Mouse (Mus musculus) erythroblast, adult 5-6 weeks (primary cell): Measurements from ENCODE around the gene Nsmce3. TPM values are rescaled to one million over a fixed set of nuclear protein-coding genes. Genes with fewer than 3 reads are reported as not detected.

Experiments used
- ATAC-seq: replicated peaks from 2 replicates; pipeline ENCODE4 v1.8.0; 2016; ENCODE audit warnings: moderate number of reproducible peaks, mild to moderate bottlenecking, moderate TSS enrichment, inconsistent platforms; ENCODE audit not compliant: poor library complexity, low FRiP score, severe bottlenecking
- total RNA-seq, 2 experiments: library from RNA; stranded (forward) in 1 of 2; stranded (reverse) in 1 of 2; fragments of 150-400 nt in 1 of 2; fragments of 200-764, 138-1000 nt in 1 of 2; gene quantifications; 2 replicates each; pipeline versions ENCODE4 v1.2.3 to v1.2.4; 2015 to 2017; ENCODE audit warnings: low replicate concordance in 2 of 2

Nsmce3 gene
- total RNA-seq, 2 experiments from 2014 or later, result 1.0 to 2.3 TPM

DNA sequence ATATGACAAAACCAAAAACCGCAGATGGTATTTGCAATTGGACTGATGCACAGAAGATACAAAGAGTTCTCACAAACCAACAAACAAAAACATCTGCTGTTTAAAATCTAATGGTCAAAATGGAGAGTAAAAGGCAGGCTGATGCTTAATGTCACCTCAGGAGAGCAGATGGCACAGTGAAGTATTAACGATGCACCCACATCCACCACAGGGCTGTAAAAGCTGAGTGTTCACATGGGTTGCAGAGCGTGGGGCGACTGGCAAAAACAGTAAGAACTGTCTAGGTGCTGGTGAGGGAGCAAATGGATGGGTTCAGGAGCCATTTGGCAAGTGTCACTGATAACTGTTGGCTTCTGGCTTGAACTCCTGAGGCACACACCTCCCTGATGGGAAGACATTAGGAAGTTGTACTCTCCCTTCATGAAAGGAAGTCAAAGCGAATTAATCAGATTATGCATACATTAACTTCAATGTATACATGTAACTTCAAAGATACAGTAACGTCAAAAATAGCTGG, 3.2 kb downstream of the Nsmce3 start:
- ATAC-seq, result no peak

DNA sequence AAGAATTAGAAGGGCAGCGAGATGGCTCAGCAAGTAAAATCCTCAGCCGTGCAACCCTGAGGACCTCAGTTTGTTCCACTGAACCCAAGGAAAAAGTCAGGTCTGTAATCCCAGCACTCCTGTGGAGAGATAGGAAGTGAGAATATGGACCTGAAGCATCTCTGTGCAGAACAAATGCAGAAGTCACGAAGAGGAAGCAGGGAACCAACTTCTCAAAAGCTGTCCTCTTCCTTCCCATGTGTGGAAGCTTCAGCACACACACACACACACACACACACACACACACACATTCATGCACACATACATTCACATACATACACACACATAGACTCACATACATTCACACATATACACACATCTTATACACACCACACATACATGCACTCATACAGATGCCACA, 9.3 kb downstream of the Nsmce3 start:
- ATAC-seq, result no peak

DNA sequence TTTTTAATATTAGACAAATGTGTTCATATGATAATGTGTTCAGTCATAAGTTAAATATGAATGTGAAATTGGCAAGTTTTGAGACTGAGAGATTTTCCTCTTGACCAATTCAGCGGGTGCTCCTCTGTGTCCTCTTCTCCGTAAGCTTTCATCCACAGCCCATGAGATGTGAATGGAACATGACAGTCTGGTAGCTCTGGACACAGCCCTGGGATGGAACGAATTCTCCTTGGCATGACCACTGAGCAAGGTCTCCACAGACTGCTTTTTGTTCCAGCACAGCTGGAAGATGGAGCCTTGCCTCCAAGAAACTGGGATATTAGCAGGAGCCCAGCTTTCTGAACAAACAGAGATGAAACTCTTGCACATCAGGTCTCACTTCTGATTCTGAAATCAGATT, 9.8 kb downstream of the Nsmce3 start:
- no peak for ATAC-seq

DNA sequence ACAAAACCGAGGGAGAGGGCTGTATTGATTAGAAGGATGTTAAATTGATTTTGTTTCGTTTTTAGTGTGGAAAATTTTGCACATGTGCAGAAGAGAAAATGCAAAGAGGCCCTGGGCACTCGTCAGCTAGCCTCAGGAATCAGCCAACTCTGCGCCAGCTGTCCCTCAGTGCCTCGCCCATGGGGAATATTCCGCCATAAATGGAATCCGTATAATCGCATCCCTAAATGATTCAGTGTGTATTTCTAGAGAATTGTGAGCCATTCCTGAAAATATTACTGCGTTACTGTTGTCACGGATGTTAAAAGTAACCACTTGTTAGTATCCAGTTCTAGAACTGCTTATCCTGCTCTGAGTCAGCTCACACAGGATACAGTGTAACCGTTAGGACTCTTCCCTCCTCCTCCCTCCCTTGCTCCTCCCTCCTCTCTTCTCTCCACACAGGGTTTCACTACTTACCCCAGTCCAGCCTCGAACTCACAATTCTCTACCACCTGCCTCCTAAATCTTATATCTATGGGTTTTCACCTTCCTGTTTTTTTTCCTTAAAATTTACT, 16.2 kb downstream of the Nsmce3 start:
- ATAC-seq, result no peak

DNA sequence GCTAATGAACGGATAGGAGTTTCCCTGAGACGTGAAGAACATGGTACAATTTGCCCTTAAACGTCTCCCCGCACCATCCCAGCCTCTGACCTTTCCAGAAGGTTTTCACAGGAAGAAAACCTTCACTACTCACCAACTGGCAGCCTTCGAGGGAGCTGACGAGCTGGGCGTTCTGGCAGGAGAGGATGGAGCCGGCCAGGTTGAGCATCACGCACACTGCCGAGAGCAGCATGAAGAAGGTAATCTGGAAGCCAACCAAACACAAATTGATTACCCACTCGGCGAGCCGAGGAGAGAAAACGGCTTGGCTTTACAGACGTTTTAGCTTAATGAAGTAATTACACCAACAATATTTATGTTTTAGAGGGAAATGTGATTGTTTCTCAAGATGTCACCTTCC, 16.8 kb downstream of the Nsmce3 start:
- no peak for ATAC-seq

DNA sequence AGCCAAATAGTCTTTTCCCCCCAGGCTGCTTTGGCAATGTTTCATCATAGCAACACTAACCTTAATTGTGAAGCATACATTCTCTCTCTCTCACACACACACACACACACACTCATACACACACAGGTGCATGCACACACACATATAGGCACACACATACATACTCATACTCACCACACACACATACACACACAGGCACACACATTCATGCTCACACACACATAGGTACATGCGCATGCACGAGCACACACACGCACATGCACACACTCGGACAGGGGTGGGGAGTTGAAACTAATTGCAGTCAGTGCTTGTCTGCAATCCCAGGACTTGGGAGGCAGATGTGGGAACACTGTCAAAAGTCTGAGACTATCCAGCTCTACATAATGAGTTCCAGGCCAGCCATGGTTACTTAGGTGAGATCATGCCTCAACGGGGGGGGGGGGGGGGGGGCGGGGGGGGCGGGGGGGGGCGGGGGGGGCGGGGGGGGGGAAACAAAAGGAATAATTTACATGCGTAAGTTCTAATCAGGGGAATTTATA, 17.3 kb downstream of the Nsmce3 start:
- no peak for ATAC-seq

DNA sequence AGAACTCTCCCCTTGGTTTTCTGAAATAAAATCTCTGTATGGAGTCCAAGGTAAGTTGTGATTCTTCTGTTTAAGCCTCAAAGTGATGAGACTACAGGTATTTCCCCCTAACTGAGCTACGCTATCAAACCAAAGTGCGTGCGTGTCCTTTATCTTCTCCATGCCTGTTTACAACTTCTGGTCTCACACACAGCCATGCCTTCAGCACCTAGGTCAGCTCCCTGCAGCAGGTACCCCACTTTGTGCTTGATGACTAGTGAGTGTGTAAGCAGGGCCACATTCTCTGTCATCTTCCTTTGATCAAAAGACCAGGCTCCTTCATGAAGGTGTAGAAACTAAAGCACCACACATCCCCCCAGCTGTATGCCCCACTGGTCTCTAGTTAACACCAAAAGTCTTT, 22.0 kb downstream of the Nsmce3 start:
- ATAC-seq, result no peak

DNA sequence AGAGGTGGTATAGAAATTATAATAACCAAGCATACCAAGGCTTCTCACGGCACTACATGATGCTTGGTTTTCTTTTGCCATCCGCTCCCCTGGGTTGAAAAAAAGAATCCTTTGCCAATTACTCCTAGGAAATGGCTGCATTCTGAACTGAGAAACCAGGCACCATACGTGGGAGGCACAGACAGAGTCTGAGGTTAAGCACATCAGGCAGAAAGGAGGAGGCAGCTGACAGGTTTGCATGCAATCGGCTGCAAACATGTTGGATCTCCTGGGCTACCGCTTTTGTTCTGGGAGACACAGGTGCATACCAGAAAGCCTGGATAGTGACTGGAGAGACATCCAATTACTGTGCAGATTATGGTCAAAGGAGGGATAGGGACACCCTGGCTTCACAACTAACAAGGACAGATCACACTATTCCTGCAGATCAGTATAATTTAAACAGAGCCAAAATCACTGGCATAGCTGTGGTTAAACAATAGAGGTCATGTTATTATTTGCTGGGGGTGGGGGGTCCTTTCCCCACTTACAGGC, 25.4 kb downstream of the Nsmce3 start:
- ATAC-seq, result no peak

DNA sequence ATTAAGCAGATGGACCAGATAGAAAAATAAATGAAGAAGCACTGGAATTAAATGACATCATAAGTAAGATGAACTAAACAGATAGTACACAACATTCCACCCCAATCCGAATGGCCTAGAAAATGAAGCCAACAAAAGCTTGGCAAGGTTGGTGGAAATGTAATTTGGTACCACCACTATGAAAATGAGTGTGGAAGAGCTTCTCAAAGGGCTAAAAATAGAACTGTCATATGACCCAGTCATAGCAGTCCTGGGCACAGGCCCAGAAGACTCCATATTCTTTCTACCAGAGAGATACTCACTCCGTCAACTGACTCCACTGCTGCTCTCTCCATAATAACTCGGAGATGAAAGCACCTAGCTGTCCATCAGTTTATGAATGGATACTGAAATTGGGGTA, 26.7 kb downstream of the Nsmce3 start:
- no peak for ATAC-seq

DNA sequence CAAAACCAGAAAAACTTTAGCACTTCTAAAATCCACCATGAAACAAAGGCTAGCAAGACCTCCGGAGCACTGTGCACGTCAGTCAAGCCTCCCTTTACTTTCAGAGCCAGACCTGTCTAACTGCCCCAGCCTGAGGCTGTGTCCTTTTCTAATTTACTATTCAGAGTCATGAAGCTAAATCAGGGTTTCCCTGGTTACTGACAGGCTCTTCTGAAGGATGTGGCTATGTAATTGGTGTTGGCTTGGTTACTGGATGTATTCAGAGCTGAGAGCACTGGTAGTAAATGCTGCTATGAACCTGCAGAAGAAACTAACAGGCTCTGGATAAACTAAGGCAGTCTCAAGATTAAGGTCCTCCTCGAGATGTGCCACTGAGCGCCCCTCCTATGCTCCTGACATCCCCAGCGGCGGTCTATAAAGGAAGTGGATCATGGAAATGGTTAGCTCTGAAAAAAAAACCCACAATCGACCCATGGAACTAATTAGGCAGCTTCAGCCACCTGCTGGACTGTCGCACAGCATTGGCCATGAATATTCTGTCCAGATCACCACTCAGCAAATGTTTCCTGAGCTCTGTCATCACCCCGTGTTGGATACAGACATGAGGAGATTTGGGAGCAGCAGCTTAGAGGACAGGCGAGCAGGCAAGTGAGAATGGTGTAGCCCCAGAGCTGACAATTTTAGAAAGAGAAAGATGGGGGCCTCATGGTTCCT, 31.7 kb downstream of the Nsmce3 start:
- no peak for ATAC-seq

DNA sequence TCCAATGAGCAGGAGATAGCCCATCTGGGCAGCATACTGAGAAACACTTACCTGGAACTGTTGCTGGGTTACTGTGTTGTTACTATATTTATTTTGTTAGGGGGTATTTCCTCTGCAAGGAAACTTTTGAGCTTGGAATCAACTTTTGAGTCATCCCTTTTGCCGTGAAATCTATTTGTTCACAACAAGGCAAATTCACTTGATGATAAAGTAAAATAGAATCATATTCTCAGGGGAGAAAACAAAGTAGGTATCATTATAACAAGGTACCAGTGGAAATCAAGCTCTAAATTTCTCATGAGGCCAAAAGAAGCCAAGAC, 32.3 kb downstream of the Nsmce3 start:
- no peak for ATAC-seq

DNA sequence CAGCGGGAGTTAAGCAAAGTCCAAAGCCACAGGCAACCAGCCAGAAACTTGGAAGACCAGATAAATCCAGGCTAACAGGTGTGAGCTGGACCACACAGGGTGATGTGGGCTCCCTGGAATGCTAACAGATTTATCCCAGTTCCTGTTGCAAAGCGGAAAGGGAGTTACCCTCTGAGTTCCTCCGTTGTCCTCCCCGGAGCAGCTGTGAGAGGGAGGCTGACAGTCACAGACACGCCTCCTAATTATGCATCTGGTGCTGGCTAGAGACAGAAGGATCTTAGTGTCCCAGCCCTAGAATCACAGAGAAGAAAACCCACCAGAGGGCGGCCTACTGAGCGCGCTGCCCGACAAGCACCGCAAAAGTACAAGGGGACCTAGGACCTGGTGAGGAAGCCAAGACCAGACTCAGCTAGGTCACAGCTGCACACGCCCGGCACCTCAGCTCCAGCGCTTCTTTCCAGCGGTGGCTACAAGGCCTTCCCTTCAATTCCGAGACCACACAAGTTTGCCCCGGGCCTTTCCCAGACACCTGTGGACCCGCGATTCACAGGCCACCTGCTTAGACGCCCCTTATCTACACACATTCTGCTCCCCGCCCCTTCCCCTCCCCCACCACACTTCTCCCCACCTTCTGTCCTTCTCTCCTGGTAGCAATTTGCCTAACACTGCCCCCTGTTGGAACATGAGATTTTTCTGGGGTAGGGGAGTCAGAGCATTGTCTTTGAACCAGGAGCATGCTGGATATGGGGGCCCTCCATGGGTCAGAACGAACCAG, 32.8 kb downstream of the Nsmce3 start:
- no peak for ATAC-seq

DNA sequence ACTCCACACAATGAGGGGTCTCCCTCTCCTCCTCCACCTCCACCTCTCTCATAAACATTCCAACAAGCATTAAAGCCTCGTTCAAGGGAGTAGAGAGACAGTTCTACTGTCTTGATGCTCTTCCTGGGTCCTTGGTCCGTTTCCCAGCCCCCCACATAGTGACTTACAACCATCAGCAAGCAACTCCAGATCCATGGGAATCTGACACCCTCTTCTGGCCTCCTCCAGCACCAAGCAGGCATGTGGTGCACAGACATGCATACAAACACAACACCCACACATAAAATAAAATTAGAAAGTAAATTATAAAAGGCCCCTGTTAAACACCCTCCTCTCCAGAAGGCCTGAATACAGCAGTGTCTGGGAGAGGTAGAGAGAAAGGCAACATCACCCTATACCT, 33.5 kb downstream of the Nsmce3 start:
- no peak for ATAC-seq

DNA sequence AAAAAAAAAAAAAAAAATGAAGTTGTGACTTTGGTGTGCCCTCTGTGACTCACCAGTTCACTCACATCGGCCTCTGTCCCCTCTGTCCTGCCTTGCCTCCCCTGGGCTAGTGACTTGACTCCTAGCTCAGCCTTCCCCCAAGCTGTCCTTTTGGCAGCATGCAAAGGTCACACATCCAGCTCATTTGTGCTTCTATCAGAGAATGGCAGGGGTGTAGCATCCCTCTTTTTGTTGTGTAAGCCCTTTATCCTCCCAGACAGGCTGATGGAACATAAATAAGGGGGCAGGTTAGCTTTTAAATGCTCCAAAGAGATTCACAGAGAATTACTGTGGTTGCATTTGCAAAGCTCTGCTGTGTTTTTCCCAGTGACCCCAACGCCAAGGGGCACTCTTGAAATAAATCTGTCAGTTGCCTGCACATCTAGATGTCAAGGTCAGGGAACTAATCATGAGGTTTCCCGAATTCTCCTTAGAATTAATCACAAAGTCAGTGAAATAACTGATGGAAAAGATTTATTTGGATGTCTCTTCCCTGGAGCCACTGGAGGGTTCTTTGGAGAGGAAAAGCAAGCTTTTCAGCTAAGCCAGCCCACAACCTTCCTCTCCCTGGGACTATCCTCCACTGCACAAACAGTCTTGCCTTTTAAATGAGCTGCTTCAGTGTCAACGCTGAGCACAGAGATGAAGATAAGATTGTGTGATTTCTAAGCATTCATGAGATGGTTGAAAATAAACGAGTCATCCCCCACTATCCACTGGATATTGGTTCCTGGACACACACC, 42.4 kb downstream of the Nsmce3 start:
- ATAC-seq, result no peak

DNA sequence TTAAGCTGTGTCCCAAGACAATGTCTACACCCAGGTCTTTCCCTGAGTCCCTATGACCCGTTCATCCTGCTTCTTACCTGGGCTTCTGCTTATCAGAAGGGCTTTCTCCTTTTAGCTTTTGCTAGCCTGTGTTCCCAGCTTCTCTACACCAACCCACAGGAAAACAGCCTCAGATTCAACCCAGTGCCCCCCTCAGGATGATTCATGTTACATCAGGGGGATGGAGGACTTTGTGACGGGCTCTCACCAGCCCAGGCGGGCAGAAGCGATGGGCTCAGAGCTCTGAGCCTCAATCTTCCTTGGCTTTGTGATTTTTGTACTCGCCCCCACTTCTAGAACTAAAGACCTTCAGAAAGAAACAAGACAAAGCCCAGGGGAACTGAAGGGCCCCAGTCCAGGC, 51.7 kb downstream of the Nsmce3 start:
- no peak for ATAC-seq

DNA sequence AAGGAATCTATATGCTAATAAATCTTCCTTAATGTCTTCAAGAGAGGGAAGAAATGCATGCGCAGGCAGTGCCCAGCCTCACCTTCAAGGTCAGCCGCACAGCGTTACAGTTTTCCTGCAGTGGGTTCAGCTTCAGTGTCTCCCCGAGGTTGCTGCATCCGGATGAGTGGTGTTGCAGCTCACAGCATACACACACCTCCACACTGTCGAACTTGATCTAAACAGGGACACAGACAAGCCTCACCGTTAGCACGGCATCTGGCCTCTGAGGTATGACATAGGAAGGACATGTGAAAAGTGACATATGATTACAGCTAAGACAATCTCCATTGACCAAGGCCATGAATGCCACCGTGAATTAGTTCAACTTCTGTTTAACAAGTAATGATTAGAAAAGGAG, 53.1 kb downstream of the Nsmce3 start:
- ATAC-seq, result no peak
